Mouse (Mus musculus): Measurements from ENCODE around the gene Mup18. TPM values are rescaled to one million over a fixed set of nuclear protein-coding genes. Genes with fewer than 3 reads are reported as not detected.
"Not testable (repeated sequence)": the region's sequence is repeated elsewhere in the genome, so short reads cannot be mapped to it uniquely, and the experiment has no call there.

Mup18 gene
- not detected for total RNA-seq (2018; cell fraction: chromatin; rRNA removed)
- total RNA-seq (2018; cell fraction: cytosol; rRNA removed) = not detected
- not detected for total RNA-seq (2018; cell fraction: nucleus; rRNA removed)
- not detected in 3 replicates for polyA plus RNA-seq (2018)

DNA sequence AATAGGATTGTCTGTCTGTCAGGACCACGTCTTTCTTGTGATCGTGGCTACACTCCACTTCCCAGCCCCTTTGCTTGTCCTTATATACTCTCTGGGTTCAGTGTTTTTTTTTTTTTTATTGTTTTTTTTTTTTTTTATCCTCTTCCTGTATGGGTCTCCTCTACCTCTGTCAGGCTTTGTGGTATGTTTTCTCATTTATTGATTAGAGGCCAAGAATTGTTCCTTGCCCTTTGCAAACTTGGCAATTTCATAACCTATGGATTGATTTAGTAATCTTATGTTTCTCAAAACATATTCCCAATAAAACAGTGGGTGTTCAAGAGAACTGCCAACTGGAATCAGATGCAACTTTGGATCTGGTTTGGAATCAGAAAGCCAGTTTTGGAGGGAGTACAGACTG, at the start of gene Mup18:
Mup18 (minus strand) TSS at position 101 of the 400 bp plus-strand sequence.
- not testable (repeated sequence) for H3K79me2 ChIP-seq (ENCODE audit: inconsistent target); H3K4me3 ChIP-seq (ENCODE audit: inconsistent target); H3K36me3 ChIP-seq (ENCODE audit: inconsistent target); H3K27ac ChIP-seq
- 58% methylated on average over 2 of the region's 2 CpGs for WGBS (ENCODE audit: missing documents)

DNA sequence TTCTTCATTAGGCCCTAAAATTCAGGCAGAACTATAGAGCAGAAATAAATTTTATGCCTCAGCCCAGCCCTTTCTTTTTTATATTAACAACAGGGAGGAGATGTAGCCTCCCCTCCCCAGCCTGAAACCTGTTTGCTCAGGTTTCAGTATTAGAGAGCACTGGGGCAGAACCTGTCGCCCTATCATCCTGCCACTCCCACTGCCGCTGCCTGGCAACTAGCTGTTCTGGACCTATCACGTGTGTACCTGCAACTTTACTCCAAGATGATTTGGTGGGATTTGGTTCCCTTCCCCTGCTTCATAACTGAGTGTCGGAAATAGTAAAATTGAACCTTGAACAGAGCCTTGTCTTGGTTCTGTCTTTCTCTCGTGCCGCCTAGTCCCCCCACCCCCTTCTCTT, 40.4 kb upstream of the Mup18 start:
- not testable (repeated sequence) for H3K79me2 ChIP-seq (ENCODE audit: inconsistent target); H3K27ac ChIP-seq; H3K36me3 ChIP-seq (ENCODE audit: inconsistent target); H3K4me3 ChIP-seq (ENCODE audit: inconsistent target)
- 87% methylated on average over 3 of the region's 6 CpGs for WGBS (ENCODE audit: missing documents)

Other genes starting within 250 kb of the Mup18 start
- not detected in 3 replicates for gene Mup15, start 234.4 kb downstream of the Mup18 start, polyA plus RNA-seq (2018)
- gene Mup16, start 154.6 kb downstream of the Mup18 start, polyA plus RNA-seq (2018) = not detected in 3 replicates
- gene Mup17, start 78.3 kb downstream of the Mup18 start, polyA plus RNA-seq (2018) = not detected in 3 replicates
- not detected in 3 replicates for gene Mup19, start 108.1 kb upstream of the Mup18 start, polyA plus RNA-seq (2018)
- not detected in 3 replicates for gene Mup5, start 161.1 kb upstream of the Mup18 start, polyA plus RNA-seq (2018)

All from macrophage (primary cell).